Mouse (Mus musculus): ENCODE measurements around the gene Tbc1d22a.

- TF ChIP-seq CTCF (IDR thresholded peaks at IDR 0.05; ENCODE audit: low read depth) (no peak), EP300 (optimal IDR thresholded peaks at IDR 0.05) (no peak)
Observed at GRCm38 (mm10) chr15:86344906-86345331, 130.7 kb downstream of the Tbc1d22a start.
